Mouse (Mus musculus) heart, adult 2 months (tissue): Measurements from ENCODE around the gene Prkar1b. TPM values are rescaled to one million over a fixed set of nuclear protein-coding genes. Genes with fewer than 3 reads are reported as not detected.

Experiments
- DNase-seq, 2 experiments: peaks; one replicate each; pipeline ENCODE4 v3.0.0; 2021
- H3K27ac ChIP-seq: fragments of 200-600 bp; 2 replicates; pipeline ENCODE4 v1.8.1; 2022
- H3K27me3 ChIP-seq: fragments of 200-500 bp; 2 replicates; pipeline ENCODE4 v1.6.1; 2012; ENCODE audit warnings: mild to moderate bottlenecking, low read length, inconsistent platforms, mixed read lengths; ENCODE audit not compliant: control insufficient read depth, insufficient read depth
- H3K36me3 ChIP-seq: fragments of 200-500 bp; 2 replicates; pipeline ENCODE4 v1.6.1; 2012; ENCODE audit warnings: low read length, inconsistent platforms; ENCODE audit not compliant: control insufficient read depth, insufficient read depth
- H3K4me1 ChIP-seq: fragments of 200-500 bp; 2 replicates; pipeline ENCODE4 v1.6.1; 2011; ENCODE audit warnings: low read length; ENCODE audit not compliant: control insufficient read depth, insufficient read depth
- H3K4me3 ChIP-seq: fragments of 200-600 bp; 2 replicates; pipeline ENCODE4 v1.8.1; 2022
- H3K79me2 ChIP-seq: fragments of 200-500 bp; replicated peaks from 2 replicates; pipeline ENCODE4 v1.6.1; 2012; ENCODE audit warnings: mild to moderate bottlenecking, inconsistent platforms, low read length, moderate library complexity, mixed read lengths; ENCODE audit not compliant: control insufficient read depth, insufficient read depth
- H3K9ac ChIP-seq: fragments of 200-500 bp; 2 replicates; pipeline ENCODE4 v1.6.1; 2012; ENCODE audit warnings: low read depth, mild to moderate bottlenecking, control low read depth, inconsistent platforms, low read length, mixed read lengths
- CTCF ChIP-seq: fragments of 200-600 bp; IDR thresholded peaks from 2 replicates; pipeline ENCODE4 v1.8.1; 2022; ENCODE audit warnings: antibody characterized with exemption, mild to moderate bottlenecking, moderate library complexity
- EP300 ChIP-seq: fragments of 200-500 bp; IDR thresholded peaks from 2 replicates; pipeline ENCODE4 v1.6.1; 2011; ENCODE audit warnings: low read depth, low read length, control low read depth; ENCODE audit not compliant: insufficient read depth
- POLR2A ChIP-seq: fragments of 200-500 bp; IDR thresholded peaks from 2 replicates; pipeline ENCODE4 v1.6.1; 2011; ENCODE audit warnings: mild to moderate bottlenecking, low read depth, low read length, control low read depth; ENCODE audit not compliant: insufficient read depth
- WGBS: fragments of 180-500 bp; shearing (Covaris S2); methylation state at CpG from one replicate; pipeline ENCODE4 v1.1.7; 2018; 5-methylcytosine and 5-hydroxymethylcytosine counted together
- intact Hi-C: fragments of 180-260 bp; cut with DNase I; formaldehyde crosslinking; loops from one replicate; pipeline ENCODE4 v1.15.1; 2025
- polyA plus RNA-seq: library from polyadenylated mRNA; depleted of rRNA; stranded (reverse); fragments of >200 nt; gene quantifications from 2 replicates; pipeline ENCODE4 v1.2.3, GENCODE M21; 2012
- total RNA-seq, 2 experiments: library from RNA; stranded (reverse); gene quantifications; 2 replicates each; pipeline ENCODE4 v1.2.3; 2021

The Prkar1b gene
- total and polyA plus RNA-seq, 3 experiments = 1.4 to 2.0 (median 1.5) TPM

DNA sequence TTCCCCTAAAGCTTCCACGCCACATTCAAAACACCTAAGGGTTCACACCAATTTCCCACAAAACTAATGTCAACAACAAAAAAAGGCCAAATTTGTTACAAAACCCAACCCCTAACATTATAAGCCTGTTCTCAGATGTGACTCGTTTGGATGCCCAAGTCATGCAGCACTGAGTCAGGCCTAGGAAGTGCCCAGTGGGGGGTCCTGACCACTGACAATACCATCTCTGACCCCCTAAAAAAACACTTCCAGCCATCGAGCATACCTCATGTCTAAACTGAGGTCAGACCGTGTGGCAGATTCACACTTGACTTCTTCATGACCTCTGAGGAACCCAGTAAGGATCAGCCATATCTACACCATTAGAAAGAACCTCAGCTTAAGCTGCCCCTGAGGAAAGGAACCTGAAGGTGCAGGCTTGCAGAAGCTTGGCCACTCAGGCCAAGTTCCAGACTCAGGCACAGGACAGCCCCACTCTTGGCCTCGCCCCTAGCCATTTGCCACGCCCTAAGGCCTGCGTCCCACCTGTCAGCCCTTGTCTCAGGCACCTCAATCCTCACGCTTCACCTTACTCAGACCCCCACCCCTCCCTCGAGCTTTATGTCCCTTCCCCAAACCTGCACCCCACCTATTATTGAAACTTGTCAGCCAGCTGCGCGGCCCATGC is 662 bp downstream of the Prkar1b start:
- intact Hi-C loops = loop anchor here (5.0 kb wide), 2 partner anchors 103 to 157 kb away; partner anchors contain the start of gene Get4
- Histone ChIP-seq H3K27ac (no peak overlapping the region), H3K4me1 (no peaks in the 10 kb centered on the region)

DNA sequence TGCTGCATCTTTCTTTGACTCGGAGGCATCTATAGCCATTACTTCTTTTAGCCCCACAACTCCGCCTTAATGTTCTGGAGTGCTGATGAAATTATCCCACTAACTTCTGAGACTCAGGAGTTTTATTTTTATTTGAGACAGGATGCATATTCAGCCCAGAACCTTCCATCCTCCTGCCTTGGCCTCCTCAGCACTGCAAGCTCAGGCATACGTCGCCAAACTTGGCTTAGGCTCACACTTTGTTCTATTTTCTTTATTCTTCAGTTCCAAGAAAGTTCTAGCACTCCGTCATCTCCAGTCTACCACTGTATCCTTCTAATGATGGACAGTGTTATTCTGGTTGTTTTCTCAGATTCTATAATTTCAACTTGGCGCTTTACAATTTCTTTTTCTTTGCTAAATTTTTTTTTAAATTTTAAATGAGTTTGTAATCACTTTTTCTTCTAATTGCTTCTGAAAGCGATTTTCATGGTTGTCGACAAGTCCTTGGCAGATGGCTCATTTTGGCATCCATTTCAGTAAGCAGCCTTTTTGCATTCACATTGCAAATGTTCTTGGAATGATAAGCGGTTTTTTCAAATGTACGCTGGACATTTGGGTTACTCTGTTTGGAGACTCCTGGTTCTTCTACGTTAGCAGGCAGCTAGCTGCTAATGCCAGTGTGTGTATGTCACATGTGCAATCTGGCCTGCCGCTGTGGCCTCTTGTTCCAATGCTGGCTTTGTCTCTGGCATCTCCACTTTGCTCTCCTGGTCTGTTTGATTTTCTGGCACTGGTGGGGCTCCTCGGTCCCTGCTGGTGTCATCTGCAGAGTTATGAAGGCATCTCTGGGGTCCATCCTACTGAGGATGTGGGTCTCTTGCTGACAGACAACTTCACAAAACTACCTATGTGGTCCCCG is 2.4 kb downstream of the Prkar1b start:
- no peak for DNase-seq
- H3K36me3 ChIP-seq = no peaks in the 10 kb centered on the region
- no peak overlapping the region for H3K4me3 ChIP-seq
- no peak overlapping the region for H3K9ac ChIP-seq
- no peaks in the 10 kb centered on the region for H3K27me3 ChIP-seq
- WGBS = 79% methylated on average over 14 of the region's 14 CpGs
- no peaks in the 10 kb centered on the region for H3K4me1 ChIP-seq
- TF ChIP-seq EP300 (no peak), CTCF (no peak), POLR2A (no peak)
- H3K27ac ChIP-seq = no peak overlapping the region
- intact Hi-C loops = loop anchor here (5.0 kb wide), 2 partner anchors 105 to 155 kb away; partner anchors contain the start of gene Get4
- no peaks in the 10 kb centered on the region for H3K79me2 ChIP-seq

More for the DNA sequence above, 662 bp downstream of the Prkar1b start:
- Histone ChIP-seq H3K36me3 (no peaks in the 10 kb centered on the region), H3K79me2 (no peaks in the 10 kb centered on the region), H3K4me3 (peak overlapping the region; percentile 57), H3K27me3 (no peaks in the 10 kb centered on the region), H3K9ac (no peak overlapping the region; the same call in 1 of the 2 replicates)
- no peak for TF ChIP-seq EP300
- TF ChIP-seq POLR2A = no peak
- TF ChIP-seq CTCF = no peak
- 24% methylated on average over 11 of the region's 11 CpGs for WGBS
- DNase-seq = no peak

DNA sequence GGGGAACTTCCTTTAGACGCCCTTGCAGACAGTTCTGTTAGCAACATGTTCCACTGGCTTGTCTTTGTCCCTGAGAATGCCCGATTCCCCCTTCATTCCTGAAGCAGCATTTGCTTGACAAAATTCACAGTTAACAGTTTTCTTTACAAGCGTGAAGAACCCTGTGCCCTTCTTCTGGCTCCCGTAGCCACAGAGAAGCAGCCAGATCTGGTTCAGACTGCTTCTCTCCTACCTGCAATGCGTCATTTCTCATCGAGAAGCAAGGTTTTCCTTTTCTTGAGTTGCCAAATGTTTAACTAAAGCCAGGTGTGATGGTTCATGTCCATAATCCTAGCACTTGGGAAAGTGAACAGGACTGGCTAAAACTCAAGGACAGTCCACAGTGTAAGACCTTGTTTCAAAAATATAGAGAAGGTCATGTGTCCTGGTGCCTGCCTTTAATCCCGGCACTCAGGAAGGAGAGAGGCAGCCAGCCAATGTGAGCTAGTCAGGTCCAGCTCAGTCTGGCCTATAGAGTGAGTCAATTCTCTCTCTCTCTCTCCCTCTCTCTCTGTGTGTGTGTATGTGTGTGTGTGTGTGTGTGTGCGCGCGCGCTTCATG is 3.2 kb downstream of the Prkar1b start:
- Histone ChIP-seq H3K9ac (no peak overlapping the region), H3K27me3 (no peaks in the 10 kb centered on the region), H3K4me3 (no peak overlapping the region), H3K27ac (peak overlapping the region; percentile 17), H3K36me3 (no peaks in the 10 kb centered on the region), H3K4me1 (no peaks in the 10 kb centered on the region), H3K79me2 (no peaks in the 10 kb centered on the region)
- intact Hi-C loops = loop anchor here (5.0 kb wide), 2 partner anchors 106 to 154 kb away; partner anchors contain the start of gene Get4
- WGBS = 72% methylated on average over 11 of the region's 11 CpGs
- DNase-seq = peak in 1 of 2 experiments; percentile 20
- TF ChIP-seq EP300 (no peak), CTCF (no peak), POLR2A (no peak)

DNA sequence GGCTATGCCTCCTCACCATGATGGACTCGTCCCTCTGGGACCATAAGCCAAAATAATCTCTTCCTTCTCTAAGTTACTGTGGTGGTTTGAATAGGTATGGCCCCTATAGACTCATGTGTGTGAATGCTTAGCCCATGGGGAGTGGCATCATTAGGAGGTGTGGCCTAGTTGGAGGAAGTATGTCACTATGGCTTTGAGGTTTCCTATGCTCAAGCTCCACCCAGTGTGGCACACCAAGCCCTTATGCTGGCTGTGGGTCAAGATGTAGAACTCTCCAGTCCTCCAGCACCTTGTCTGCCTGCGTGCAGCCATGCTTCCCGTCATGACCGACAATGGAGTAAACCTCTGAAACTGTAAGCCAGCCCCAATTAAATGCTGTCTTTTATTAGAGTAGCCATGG is 4.1 kb downstream of the Prkar1b start:
- 92% methylated on average over 4 of the region's 4 CpGs for WGBS

GRCm38 (mm10) chr5:139143890-139144289 is 5.9 kb downstream of the Prkar1b start:
- WGBS = 52% methylated on average over 3 of the region's 3 CpGs
- TF ChIP-seq EP300 (no peak), CTCF (no peak), POLR2A (no peak)
- DNase-seq = no peak
- no peaks in the 10 kb centered on the region for H3K36me3 ChIP-seq
- H3K4me1 ChIP-seq = no peaks in the 10 kb centered on the region
- H3K9ac ChIP-seq = no peak overlapping the region
- H3K27me3 ChIP-seq = no peaks in the 10 kb centered on the region
- no peaks in the 10 kb centered on the region for H3K79me2 ChIP-seq
- no peak overlapping the region for H3K4me3 ChIP-seq
- H3K27ac ChIP-seq = no peak overlapping the region
- intact Hi-C loops = no loop called here

More for the DNA sequence above, 4.1 kb downstream of the Prkar1b start:
- Histone ChIP-seq H3K36me3 (no peaks in the 10 kb centered on the region), H3K27me3 (no peaks in the 10 kb centered on the region), H3K4me3 (no peak overlapping the region), H3K79me2 (no peaks in the 10 kb centered on the region), H3K4me1 (no peaks in the 10 kb centered on the region), H3K9ac (no peak overlapping the region), H3K27ac (no peak overlapping the region)
- intact Hi-C loops = loop anchor here (5.0 kb wide), 2 partner anchors 107 to 153 kb away; partner anchors contain the start of gene Get4
- TF ChIP-seq POLR2A (no peak), EP300 (no peak), CTCF (no peak)
- DNase-seq = no peak
